Mouse (Mus musculus): ENCODE measurements around the gene Cdcp1. TPM values are rescaled to one million over a fixed set of nuclear protein-coding genes. Genes with fewer than 3 reads are reported as not detected.

The Cdcp1 gene
- 0.31 and 1.2 TPM in 2 replicates for polyA plus RNA-seq (2012; rRNA removed)

DNA sequence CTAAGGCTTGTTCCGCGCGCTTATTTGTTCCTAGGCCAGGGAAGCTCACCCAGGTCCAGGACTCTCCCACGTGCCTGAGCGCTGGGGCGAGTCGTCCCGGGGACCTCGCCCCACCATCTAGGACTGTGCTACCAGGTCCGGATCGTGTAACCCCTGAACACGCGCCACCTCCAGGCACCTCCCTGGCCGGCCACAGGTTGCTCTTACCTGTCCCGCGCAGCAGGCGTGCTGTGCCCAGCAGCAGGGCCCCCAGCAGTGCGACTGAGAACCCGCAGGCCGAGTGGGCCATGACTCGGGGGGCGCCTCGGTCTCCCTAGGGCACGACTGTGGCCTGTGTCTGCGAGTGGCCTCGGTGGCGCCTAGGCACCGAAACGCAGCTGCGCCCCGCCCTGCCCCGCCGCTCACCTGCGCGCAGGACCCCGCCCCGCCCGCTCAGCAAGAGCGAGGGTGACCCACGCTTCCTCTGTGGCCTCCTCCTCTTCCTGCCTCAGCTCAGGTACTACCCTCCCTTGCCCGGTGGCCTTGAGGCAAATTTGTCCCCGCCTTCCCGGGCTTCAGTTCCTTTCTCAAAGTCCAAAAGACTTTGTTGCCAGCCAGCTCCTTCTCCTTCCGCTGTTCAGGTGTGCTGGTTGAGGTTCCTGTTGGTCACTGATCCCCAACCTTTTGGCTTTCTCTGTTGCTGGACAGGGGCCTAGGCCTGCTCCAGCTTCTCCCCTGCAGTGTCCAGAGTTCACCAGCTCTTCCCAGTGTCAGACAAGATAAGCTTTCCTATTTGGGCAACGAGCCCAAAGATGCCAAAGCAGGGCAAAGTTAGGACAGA, at the start of gene Cdcp1:
Gene Cdcp1 (minus strand): TSS at position 418 of the 820 bp plus-strand sequence.

GRCm38 (mm10) chr9:123260611-123261021, 44.8 kb upstream of the Cdcp1 start, which contains the start of gene Tmem158:
Gene Tmem158 (minus strand): TSS chr9:123260764.

DNA sequence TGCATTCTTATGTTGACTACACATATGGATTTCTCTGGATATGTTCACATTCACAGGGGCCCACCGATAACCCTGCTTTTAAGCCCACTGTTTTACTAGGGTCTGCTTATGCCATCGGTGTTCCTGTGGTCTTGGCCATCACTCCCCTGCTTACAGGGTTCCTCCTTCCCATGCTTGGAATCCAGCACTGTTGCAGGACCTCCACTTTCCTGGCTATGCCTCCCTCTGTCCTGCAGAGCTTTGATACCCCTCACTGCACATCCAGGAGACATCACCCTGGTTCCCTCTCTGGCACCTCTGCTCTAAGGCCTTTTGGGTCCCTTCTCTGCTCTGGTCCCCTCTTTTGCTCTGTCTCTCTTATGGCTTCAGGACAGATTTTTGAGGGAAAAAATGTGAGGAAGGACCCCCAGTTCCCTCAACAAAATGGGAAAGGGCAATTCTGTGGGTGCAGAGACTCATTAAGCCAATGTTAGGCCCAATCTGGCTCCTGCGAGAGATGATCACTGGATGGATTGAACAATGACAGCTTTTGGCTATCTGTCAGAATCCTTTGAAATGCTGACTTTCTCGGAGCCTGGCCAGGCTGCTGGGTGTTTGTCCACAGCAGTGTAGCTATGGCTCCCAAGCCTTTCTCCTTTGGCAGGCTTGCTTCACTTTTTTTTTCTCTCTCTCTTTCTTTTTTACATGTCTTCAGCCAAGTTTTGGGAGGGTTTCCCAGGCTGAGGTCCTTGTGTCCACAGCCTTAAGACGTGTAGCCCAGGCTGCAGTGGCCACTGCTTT, 65.4 kb downstream of the Cdcp1 start, which contains the start of gene Clec3b:
Gene Clec3b (plus strand): TSS at position 706 of the 780 bp plus-strand sequence.

Other genes starting within 250 kb of the Cdcp1 start
- 8.0 and 12.5 TPM in 2 replicates for gene Tmem42, start 194.7 kb downstream of the Cdcp1 start, polyA plus RNA-seq (2012; rRNA removed)
- 0.20 and 0.26 TPM in 2 replicates for gene Tgm4, start 181.3 kb downstream of the Cdcp1 start, polyA plus RNA-seq (2012; rRNA removed)
- gene Zdhhc3, start 102.8 kb downstream of the Cdcp1 start, polyA plus RNA-seq (2012; rRNA removed): 42.7 and 65.2 TPM in 2 replicates
- 113 and 177 TPM in 2 replicates for gene Exosc7, start 102.8 kb downstream of the Cdcp1 start, polyA plus RNA-seq (2012; rRNA removed)
- gene Clec3b, start 65.1 kb downstream of the Cdcp1 start, polyA plus RNA-seq (2012; rRNA removed): 0.73 and 1.0 TPM in 2 replicates
- 8.2 and 8.9 TPM in 2 replicates for gene Tmem158, start 44.7 kb upstream of the Cdcp1 start, polyA plus RNA-seq (2012; rRNA removed)
- gene Lars2, start 150.9 kb upstream of the Cdcp1 start, polyA plus RNA-seq (2012; rRNA removed): 783 and 886 TPM in 2 replicates

Measured in central nervous system, embryonic 11.5 days (tissue).